ENCODE assay signal across 8 mouse cellular contexts in genomic region chr5:136882055-136882787, GRCm38 (mm10). TPM values are rescaled to one million over a fixed set of nuclear protein-coding genes. Genes with fewer than 3 reads are reported as not detected.
DNase-seq lines count a peak whose midpoint lies in the region; ATAC-seq and TF ChIP-seq lines count a peak whose summit lies in the region.
"Had no signal": no experiment of that assay in that cellular context is flagged by ENCODE, and none has a peak within 500 bp of the region (broad histone marks: within the 10 kb centered on the region; RNA-seq: fewer than 3 reads in every experiment).

No protein-coding gene starts in this region.

- peaks cover 16% of the 10 kb centered on the region; the same call in 1 of the 2 replicates for H3K4me1 ChIP-seq in lung, embryonic 15.5 days
- H3K4me1 ChIP-seq in forebrain, embryonic 13.5 days = peaks cover 14% of the 10 kb centered on the region
- H3K4me1 ChIP-seq in intestine, embryonic 16.5 days (ENCODE audit: control insufficient read depth, insufficient read depth, low read length) = peaks cover 12% of the 10 kb centered on the region
- peaks cover 16% of the 10 kb centered on the region for H3K4me1 ChIP-seq in olfactory bulb, adult 2 months (ENCODE audit: control insufficient read depth, insufficient read depth, low read length)

- H3K27ac ChIP-seq in lung, embryonic 15.5 days = no peak overlapping the region
- H3K27ac ChIP-seq in forebrain, embryonic 13.5 days = no peak overlapping the region
- peak overlapping the region; percentile 16; the same call in 1 of the 2 replicates for H3K27ac ChIP-seq in intestine, embryonic 16.5 days (ENCODE audit: low read length)
- no peak overlapping the region for H3K27ac ChIP-seq in olfactory bulb, adult 2 months (ENCODE audit: insufficient read depth, low read depth, low read length)

- peak overlapping the region; percentile 73 for H3K4me2 ChIP-seq in lung, embryonic 15.5 days
- peak overlapping the region; percentile 88 for H3K4me2 ChIP-seq in forebrain, embryonic 13.5 days
- H3K4me2 ChIP-seq in intestine, embryonic 16.5 days (ENCODE audit: low read depth, low read length) = peak overlapping the region; percentile 79

- no peak for TF ChIP-seq POLR2A in olfactory bulb, adult 2 months (IDR thresholded peaks at IDR 0.05; ENCODE audit: insufficient read depth, low read depth, low read length)

- no peaks in the 10 kb centered on the region for H3K9me3 ChIP-seq in lung, embryonic 15.5 days
- no peaks in the 10 kb centered on the region for H3K9me3 ChIP-seq in forebrain, embryonic 13.5 days (replicated peaks)
- H3K9me3 ChIP-seq in intestine, embryonic 16.5 days (ENCODE audit: control insufficient read depth, low read length) = no peaks in the 10 kb centered on the region

- no peak for DNase-seq in lung, postnatal 36 days
- DNase-seq in adrenal gland, postnatal 14 days = no peak
- DNase-seq in urinary bladder, postnatal 4 days (ENCODE audit: low spot score in 2 of 2) = no peak

- peaks cover 32% of the 10 kb centered on the region for H3K27me3 ChIP-seq in lung, embryonic 15.5 days
- peaks cover 39% of the 10 kb centered on the region for H3K27me3 ChIP-seq in forebrain, embryonic 13.5 days
- H3K27me3 ChIP-seq in intestine, embryonic 16.5 days (replicated peaks; ENCODE audit: control insufficient read depth, insufficient read depth, low read length) = peaks cover 18% of the 10 kb centered on the region

- peak overlapping the region; percentile 32 for H3K9ac ChIP-seq in lung, embryonic 15.5 days
- H3K9ac ChIP-seq in forebrain, embryonic 13.5 days = peak overlapping the region; percentile 73
- H3K9ac ChIP-seq in intestine, embryonic 16.5 days (ENCODE audit: low read depth, low read length) = peak overlapping the region; percentile 67

- no peaks in the 10 kb centered on the region for H3K36me3 ChIP-seq in lung, embryonic 15.5 days
- H3K36me3 ChIP-seq in forebrain, embryonic 13.5 days (ENCODE audit: poor library complexity, severe bottlenecking) = no peaks in the 10 kb centered on the region
- H3K36me3 ChIP-seq in intestine, embryonic 16.5 days (ENCODE audit: control insufficient read depth, insufficient read depth, low read length) = no peaks in the 10 kb centered on the region

- peak; percentile 60; the same call in 1 of the 2 replicates for ATAC-seq in lung, embryonic 15.5 days (ENCODE audit: borderline replicate concordance, extremely low read depth, low FRiP score, low TSS enrichment)
- no peak for ATAC-seq in forebrain, embryonic 13.5 days
- no peak for ATAC-seq in intestine, embryonic 16.5 days

- no peak for TF ChIP-seq CTCF in olfactory bulb, adult 2 months (IDR thresholded peaks at IDR 0.05; ENCODE audit: insufficient read depth, low read depth, low read length)

- 2% methylated on average over 47 of the region's 47 CpGs for WGBS in lung, embryonic 15.5 days
- WGBS in forebrain, embryonic 13.5 days = 2% methylated on average over 47 of the region's 47 CpGs
- WGBS in intestine, embryonic 16.5 days = 2% methylated on average over 47 of the region's 47 CpGs
- 6% methylated on average over 47 of the region's 47 CpGs for WGBS in olfactory bulb, adult 2 months

- peak overlapping the region; percentile 40 for H3K4me3 ChIP-seq in lung, embryonic 15.5 days
- peak overlapping the region; percentile 49 for H3K4me3 ChIP-seq in forebrain, embryonic 13.5 days
- peak overlapping the region; percentile 53 for H3K4me3 ChIP-seq in intestine, embryonic 16.5 days (ENCODE audit: low read length)
- H3K4me3 ChIP-seq in olfactory bulb, adult 2 months (ENCODE audit: insufficient read depth, low read depth, low read length) = peak overlapping the region; percentile 27

RNA-seq across cellular contexts. Expression of gene Col26a1, which starts 0.8 kb away (rescaled TPM):
- 12.1 and 13.5 TPM in 2 replicates for polyA plus RNA-seq in lung, embryonic 15.5 days (2015; fragmentation: Nextera tagmentation; extraction: Ambion mirVana)
- polyA plus RNA-seq in forebrain, embryonic 13.5 days (2015; fragmentation: Nextera tagmentation; extraction: Ambion mirVana) = 10.7 and 10.9 TPM in 2 replicates
- polyA plus RNA-seq in intestine, embryonic 16.5 days (2015; fragmentation: Nextera tagmentation; extraction: Ambion mirVana) = 5.5 and 6.8 TPM in 2 replicates
- not detected in 2 replicates for polyA plus RNA-seq in olfactory bulb, adult 2 months (2012; ENCODE audit: insufficient read depth, insufficient read length, low replicate concordance, missing spikeins)
- total RNA-seq in adrenal gland, postnatal 14 days (2021) = 3.3 and 5.6 TPM in 2 replicates
- total RNA-seq: liver, adult 2 months had no signal
- polyA plus RNA-seq: liver, adult 2 months had no signal

RNA-seq across cellular contexts. Expression of gene Ift22, which starts 25.7 kb away (rescaled TPM):
- 84.6 and 87.1 TPM in 2 replicates for polyA plus RNA-seq in lung, embryonic 15.5 days (2015; fragmentation: Nextera tagmentation; extraction: Ambion mirVana)
- 123 and 126 TPM in 2 replicates for polyA plus RNA-seq in forebrain, embryonic 13.5 days (2015; fragmentation: Nextera tagmentation; extraction: Ambion mirVana)
- polyA plus RNA-seq in intestine, embryonic 16.5 days (2015; fragmentation: Nextera tagmentation; extraction: Ambion mirVana) = 43.2 and 52.4 TPM in 2 replicates
- polyA plus RNA-seq in olfactory bulb, adult 2 months (2012; ENCODE audit: insufficient read depth, insufficient read length, low replicate concordance, missing spikeins) = not detected in 2 replicates
- total RNA-seq in adrenal gland, postnatal 14 days (2021) = 24.9 and 26.4 TPM in 2 replicates

Comparison
In these comparisons a context has a peak if more than half of its experiments do, and no peak if none do; other contexts are left out.
1. RNA of gene Ift22, which starts 25.7 kb away (polyA plus RNA-seq): 123 to 126 TPM in forebrain, embryonic 13.5 days, 84.6 to 87.1 TPM in lung, embryonic 15.5 days and 43.2 to 52.4 TPM in intestine, embryonic 16.5 days; not detected in olfactory bulb, adult 2 months; every median in the first group is over 10 times any median in the second.
2. Peak in every context shown above with its lines, with median percentiles within 50 percentile points of each other: H3K4me2 ChIP-seq, H3K4me3 ChIP-seq and H3K9ac ChIP-seq.